Mouse (Mus musculus) frontal cortex, adult 2 months (tissue): ENCODE results near the gene Prox2. TPM values are rescaled to one million over a fixed set of nuclear protein-coding genes. Genes with fewer than 3 reads are reported as not detected.

Experiments used
- DNase-seq, 2 experiments: peaks; one replicate each; pipeline ENCODE4 v3.0.0; 2022; ENCODE audit warnings: low spot score in 1 of 2; ENCODE audit errors: extremely low spot score in 1 of 2
- polyA plus RNA-seq: library from polyadenylated mRNA; depleted of rRNA; stranded (reverse); fragments of >200 nt; gene quantifications from 2 replicates; pipeline ENCODE4 v1.2.3, GENCODE M21; 2012; rRNA removed

The Prox2 gene
- polyA plus RNA-seq, 1 experiment, result 1.3 TPM

GRCm38 (mm10) chr12:85095859-85096258 is 14.7 kb downstream of the Prox2 start:
- no peak for DNase-seq

- DNase-seq, result no peak
Measured at GRCm38 (mm10) chr12:85095146-85095545, 15.4 kb downstream of the Prox2 start.

- no peak for DNase-seq
Measured at GRCm38 (mm10) chr12:85094706-85095105, 15.9 kb downstream of the Prox2 start.

- peak; percentile 24 to 72 for DNase-seq
Measured at GRCm38 (mm10) chr12:85094010-85094409, 16.5 kb downstream of the Prox2 start.

GRCm38 (mm10) chr12:85092214-85092613 is 18.3 kb downstream of the Prox2 start:
- DNase-seq, result peak in 1 of 2 experiments; percentile 81

GRCm38 (mm10) chr12:85091190-85091589 is 19.4 kb downstream of the Prox2 start:
- DNase-seq, result no peak

GRCm38 (mm10) chr12:85087845-85088244 is 22.7 kb downstream of the Prox2 start:
- no peak for DNase-seq

GRCm38 (mm10) chr12:85084941-85085340 is 25.6 kb downstream of the Prox2 start:
- no peak for DNase-seq

- no peak for DNase-seq
Measured at GRCm38 (mm10) chr12:85084257-85084656, 26.3 kb downstream of the Prox2 start.

- peak in 1 of 2 experiments; percentile 46 for DNase-seq
Measured at GRCm38 (mm10) chr12:85077100-85077499, 33.5 kb downstream of the Prox2 start.

GRCm38 (mm10) chr12:85071043-85071442 is 39.5 kb downstream of the Prox2 start:
- no peak for DNase-seq

- DNase-seq, result no peak
Measured at GRCm38 (mm10) chr12:85051218-85051617, 59.3 kb downstream of the Prox2 start.

Other genes starting within 250 kb of the Prox2 start
- gene Ltbp2, start 234.2 kb downstream of the Prox2 start, polyA plus RNA-seq, result 2.3 and 3.8 TPM in 2 replicates
- gene Fcf1, start 139.9 kb downstream of the Prox2 start, polyA plus RNA-seq, result 70.9 and 73.9 TPM in 2 replicates
- gene Arel1, start 139.9 kb downstream of the Prox2 start, polyA plus RNA-seq, result 65.7 and 66.6 TPM in 2 replicates
- gene Ylpm1, start 114.4 kb downstream of the Prox2 start, polyA plus RNA-seq, result 75.0 and 81.0 TPM in 2 replicates
- 155 and 158 TPM in 2 replicates for gene Dlst, start 74 bp upstream of the Prox2 start, polyA plus RNA-seq
- 35.6 and 40.1 TPM in 2 replicates for gene Rps6kl1, start 40.5 kb upstream of the Prox2 start, polyA plus RNA-seq
- gene Pgf, start 67.0 kb upstream of the Prox2 start, polyA plus RNA-seq, result 3.6 and 4.0 TPM in 2 replicates
- gene Eif2b2, start 108.7 kb upstream of the Prox2 start, polyA plus RNA-seq, result 87.8 and 91.3 TPM in 2 replicates
- 13.5 and 14.5 TPM in 2 replicates for gene Mlh3, start 159.8 kb upstream of the Prox2 start, polyA plus RNA-seq
- 35.6 and 44.0 TPM in 2 replicates for gene Acyp1, start 177.7 kb upstream of the Prox2 start, polyA plus RNA-seq
- gene Zc2hc1c, start 177.8 kb upstream of the Prox2 start, polyA plus RNA-seq, result 0.92 and 0.94 TPM in 2 replicates
- gene Nek9, start 228.6 kb upstream of the Prox2 start, polyA plus RNA-seq, result 33.9 and 38.0 TPM in 2 replicates